Mouse (Mus musculus): ENCODE results near the gene AI661453.

DNA sequence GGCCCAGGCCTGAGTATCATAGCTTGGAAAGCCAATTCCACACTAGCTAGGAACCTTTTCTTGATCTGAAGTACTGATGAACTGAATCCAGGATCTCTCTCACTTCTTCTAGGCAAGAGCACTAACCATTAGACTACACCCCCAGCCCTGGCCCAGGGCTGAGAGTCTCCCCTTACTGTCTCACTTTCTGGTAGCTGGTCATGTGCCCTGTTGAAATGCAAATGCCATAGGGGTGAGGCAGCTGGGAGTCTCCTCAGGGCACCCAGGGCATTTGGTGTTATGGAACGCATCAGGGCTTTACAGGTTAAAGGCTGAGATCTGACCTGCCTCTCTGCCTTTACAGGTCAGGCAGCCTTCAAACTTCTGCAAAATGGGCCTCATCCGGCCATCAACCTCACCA lies 16.2 kb upstream of the AI661453 start:
- no peak for TF ChIP-seq TAL1 (IDR thresholded peaks at IDR 0.05; ENCODE audit: low read length)
- no peak for TF ChIP-seq GATA1 (IDR thresholded peaks at IDR 0.05; ENCODE audit: low read length)
